Mouse (Mus musculus) stomach, postnatal 0 days (tissue): ENCODE data around the gene 6030458C11Rik.

Experiments
- CTCF ChIP-seq: IDR thresholded peaks from 2 replicates; pipeline ENCODE4 v1.5.1; 2016; ENCODE audit warnings: antibody characterized with exemption, low read depth, mild to moderate bottlenecking, moderate library complexity
- EP300 ChIP-seq: optimal IDR thresholded peaks from 2 replicates; pipeline ENCODE3; 2016; ENCODE audit warnings: antibody characterized with exemption

GRCm38 (mm10) chr15:12809305-12809704, 15.1 kb downstream of the 6030458C11Rik start:
- TF ChIP-seq CTCF (no peak), EP300 (no peak)
